Comparison of ENCODE assay signal across 16 mouse cellular contexts in genomic region chr13:119929172-119929571, GRCm38 (mm10). TPM values are rescaled to one million over a fixed set of nuclear protein-coding genes. Genes with fewer than 3 reads are reported as not detected.
DNase-seq lines count a peak whose midpoint lies in the region; TF ChIP-seq lines count a peak whose summit lies in the region.
"Not testable (repeated sequence)": the region's sequence is repeated elsewhere in the genome, so short reads cannot be mapped to it uniquely, and the experiment has no call there.
"Had no signal": no experiment of that assay in that cellular context is flagged by ENCODE, and none has a peak within 500 bp of the region (broad histone marks: within the 10 kb centered on the region; RNA-seq: fewer than 3 reads in every experiment).

Gm21761 (minus strand) TSS chr13:119929272.

- H3K9ac ChIP-seq in CH12.LX (ENCODE audit: insufficient read depth, low read depth); ES-E14 (ENCODE audit: insufficient read depth, low read depth, low read length, poor library complexity, severe bottlenecking): not testable (repeated sequence)

- dilution Hi-C loops in CH12.LX (cut with MboI; ENCODE audit: extremely low pct_ligation_motif_present, extremely low pct_unique_long_range_greater_than_20kb, low sequenced_read_pairs), result not testable (repeated sequence)

- H3K9me3 ChIP-seq in CH12.LX (replicated peaks; ENCODE audit: low read length); ES-E14 (ENCODE audit: control insufficient read depth, insufficient read depth, low read depth, low read length): not testable (repeated sequence)

- TF ChIP-seq EP300 in CH12.LX (IDR thresholded peaks at IDR 0.05; ENCODE audit: low read length), result not testable (repeated sequence)

- H3K36me3 ChIP-seq in CH12.LX (replicated peaks in 1 of 2; ENCODE audit: control insufficient read depth in 1 of 2, insufficient read depth in 1 of 2, low read length in 1 of 2); ES-E14 (ENCODE audit: control insufficient read depth, insufficient read depth, low read length, poor library complexity, severe bottlenecking): not testable (repeated sequence)

- H3K27me3 ChIP-seq in CH12.LX (replicated peaks), result not testable (repeated sequence)

- not testable (repeated sequence) for TF ChIP-seq RAD21 in CH12.LX (IDR thresholded peaks at IDR 0.05; ENCODE audit: low read depth, low read length)

- H3K4me2 ChIP-seq in CH12.LX (ENCODE audit: insufficient read depth, low read depth, poor library complexity, severe bottlenecking), result not testable (repeated sequence)

- H3K4me3 ChIP-seq in CH12.LX (replicated peaks in 1 of 3; ENCODE audit: low read depth in 2 of 3, low read length in 2 of 3, poor library complexity in 1 of 3); ES-E14 (ENCODE audit: insufficient read depth in 1 of 2, low read depth in 1 of 2, low read length in 2 of 2, poor library complexity in 1 of 2, severe bottlenecking in 1 of 2): not testable (repeated sequence)

- H3K79me2 ChIP-seq in CH12.LX (replicated peaks; ENCODE audit: control insufficient read depth, extremely low read depth, insufficient read depth, poor library complexity, severe bottlenecking), result not testable (repeated sequence)

- not testable (repeated sequence) for TF ChIP-seq CTCF in CH12.LX (conservative IDR thresholded peaks at IDR 0.05 in 1 of 2, IDR thresholded peaks at IDR 0.05 in 1 of 2; ENCODE audit: low read depth in 2 of 2, low read length in 2 of 2)

- in situ Hi-C loops in CH12.LX (cut with MboI; ENCODE audit: low pct_ligation_motif_present, low pct_unique_long_range_greater_than_20kb, low sequenced_read_pairs); ES-E14 (cut with MboI; ENCODE audit: low sequenced_read_pairs in 2 of 2, unreplicated experiment in 2 of 2): not testable (repeated sequence)

- not testable (repeated sequence) for H3K27ac ChIP-seq in CH12.LX (ENCODE audit: insufficient read depth, low read depth); ES-E14 (ENCODE audit: insufficient read depth, low read depth, low read length, poor library complexity, severe bottlenecking)

- DNase-seq in CH12.LX (ENCODE audit: extremely low read depth); ES-E14 (ENCODE audit: low read depth, low spot score): not testable (repeated sequence)

- not testable (repeated sequence) for TF ChIP-seq POLR2A in CH12.LX (IDR thresholded peaks at IDR 0.05; ENCODE audit: low read depth, low read length)

- H3K4me1 ChIP-seq in CH12.LX (ENCODE audit: control insufficient read depth in 1 of 2, insufficient read depth in 2 of 2); ES-E14 (ENCODE audit: control insufficient read depth in 2 of 2, insufficient read depth in 2 of 2, low read length in 2 of 2, poor library complexity in 1 of 2): not testable (repeated sequence)

RNA-seq across cellular contexts. Expression of gene Gm21761, which starts in this region (rescaled TPM):
- total RNA-seq in CH12.LX (2012; rRNA removed) (78.3 and 103 TPM in 2 replicates), CH12.LX (2014; rRNA removed) (6.8 and 7.0 TPM in 2 replicates), ES-E14 (2012; rRNA removed) (158 and 220 TPM in 2 replicates)
- polyA plus RNA-seq in CH12.LX (2012; ENCODE audit: insufficient read length, low read depth), result 12.7 and 14.3 TPM in 2 replicates
- total RNA-seq: adrenal gland, adult 18-20 months; adrenal gland, adult 2 months; adrenal gland, adult 8-10 months; adrenal gland, postnatal 10 days; adrenal gland, postnatal 14 days; adrenal gland, postnatal 25 days; adrenal gland, postnatal 36 days; adrenal gland, postnatal 4 days; MEL had no signal
- polyA plus RNA-seq: activated CD4-positive, CD25-positive, alpha-beta regulatory T cell, adult 4 months; adrenal gland, adult 2 months; brain, embryonic 14.5 days; CD4-positive, CD25-positive, alpha-beta regulatory T cell, adult 4 months; cerebellum, adult 2 months; G1E had no signal
